Mouse (Mus musculus) cerebellum, adult 8-10 months (tissue): ENCODE data around the gene Fgfr2.

Experiments used
- DNase-seq: peaks from one replicate; pipeline ENCODE4 v3.0.0; 2022

Fgfr2 gene

GRCm38 (mm10) chr7:132425364-132425999 lies 697.7 kb downstream of the Fgfr2 start:
- DNase-seq: no peak

GRCm38 (mm10) chr7:132423570-132423969 lies 699.6 kb downstream of the Fgfr2 start:
- DNase-seq: no peak

GRCm38 (mm10) chr7:132419378-132420255 lies 703.5 kb downstream of the Fgfr2 start:
- no peak for DNase-seq

GRCm38 (mm10) chr7:132416866-132417265 lies 706.3 kb downstream of the Fgfr2 start:
- no peak for DNase-seq

- no peak for DNase-seq
Observed at GRCm38 (mm10) chr7:132415866-132416265, 707.3 kb downstream of the Fgfr2 start.

GRCm38 (mm10) chr7:132412520-132412919 lies 710.6 kb downstream of the Fgfr2 start:
- no peak for DNase-seq

- DNase-seq: peak; percentile 4
Observed at GRCm38 (mm10) chr7:132411708-132412107, 711.4 kb downstream of the Fgfr2 start.

- no peak for DNase-seq
Observed at GRCm38 (mm10) chr7:132410958-132411357, 712.2 kb downstream of the Fgfr2 start.

- DNase-seq: no peak
Observed at GRCm38 (mm10) chr7:132409890-132410289, 713.3 kb downstream of the Fgfr2 start.

- DNase-seq: no peak
Observed at GRCm38 (mm10) chr7:132402377-132403084, 720.6 kb downstream of the Fgfr2 start.

GRCm38 (mm10) chr7:132398487-132398886 lies 724.7 kb downstream of the Fgfr2 start:
- DNase-seq: no peak

- DNase-seq: no peak
Observed at GRCm38 (mm10) chr7:132396661-132397322, 726.4 kb downstream of the Fgfr2 start.

GRCm38 (mm10) chr7:132393582-132394175 lies 729.5 kb downstream of the Fgfr2 start:
- no peak for DNase-seq

GRCm38 (mm10) chr7:132393014-132393406 lies 730.1 kb downstream of the Fgfr2 start:
- DNase-seq: no peak

- DNase-seq: no peak
Observed at GRCm38 (mm10) chr7:132392233-132393013, 730.7 kb downstream of the Fgfr2 start.

GRCm38 (mm10) chr7:132389473-132389872 lies 733.7 kb downstream of the Fgfr2 start:
- no peak for DNase-seq

GRCm38 (mm10) chr7:132387507-132387906 lies 735.6 kb downstream of the Fgfr2 start:
- DNase-seq: no peak

- no peak for DNase-seq
Observed at GRCm38 (mm10) chr7:132386316-132386715, 736.8 kb downstream of the Fgfr2 start.

- DNase-seq: no peak
Observed at GRCm38 (mm10) chr7:132385456-132386130, 737.6 kb downstream of the Fgfr2 start.

- DNase-seq: no peak
Observed at GRCm38 (mm10) chr7:132384736-132385455, 738.3 kb downstream of the Fgfr2 start.
